Mouse (Mus musculus) adrenal gland, adult 2 months (tissue): ENCODE measurements around the gene Ltk. TPM values are rescaled to one million over a fixed set of nuclear protein-coding genes. Genes with fewer than 3 reads are reported as not detected.
"Not testable (repeated sequence)": the region's sequence is repeated elsewhere in the genome, so short reads cannot be mapped to it uniquely, and the experiment has no call there.

ENCODE experiments used
- DNase-seq: peaks from one replicate; pipeline ENCODE4 v3.0.0; 2021
- polyA plus RNA-seq: library from polyadenylated mRNA; depleted of rRNA; stranded (reverse); fragments of >200 nt; gene quantifications from 2 replicates; pipeline ENCODE4 v1.2.3, GENCODE M21; 2012
- total RNA-seq, 2 experiments: library from RNA; stranded (reverse); gene quantifications; 2 replicates each; pipeline ENCODE4 v1.2.3; 2021

Ltk gene
- total and polyA plus RNA-seq, 3 experiments = 0.69 to 1.9 (median 0.90) TPM

- no peak for DNase-seq
These were observed 1.1 kb downstream of the Ltk start for GRCm38 (mm10) chr2:119758844-119759835.

- peak; percentile 58 for DNase-seq
These were observed 2.0 kb downstream of the Ltk start for GRCm38 (mm10) chr2:119758101-119758843.

GRCm38 (mm10) chr2:119757601-119758100 is 2.6 kb downstream of the Ltk start:
- DNase-seq = no peak

GRCm38 (mm10) chr2:119749260-119749659 is 11.0 kb downstream of the Ltk start:
- DNase-seq = no peak

GRCm38 (mm10) chr2:119747554-119747953 is 12.7 kb downstream of the Ltk start:
- no peak for DNase-seq

GRCm38 (mm10) chr2:119745281-119745680 is 14.9 kb downstream of the Ltk start:
- peak; percentile 21 for DNase-seq

GRCm38 (mm10) chr2:119744163-119745111 is 15.8 kb downstream of the Ltk start:
- DNase-seq = peak; percentile 25

- DNase-seq = no peak
These were observed 16.4 kb downstream of the Ltk start for GRCm38 (mm10) chr2:119743808-119744162.

GRCm38 (mm10) chr2:119743176-119743807 is 16.9 kb downstream of the Ltk start:
- DNase-seq = no peak

GRCm38 (mm10) chr2:119742461-119743175 is 17.6 kb downstream of the Ltk start:
- DNase-seq = peak; percentile 57

GRCm38 (mm10) chr2:119741581-119742411 is 18.4 kb downstream of the Ltk start, which contains the start of gene Itpka:
Gene Itpka (plus strand): TSS chr2:119742337.
- peak; percentile 79 for DNase-seq

- no peak for DNase-seq
These were observed 19.7 kb downstream of the Ltk start for GRCm38 (mm10) chr2:119740567-119740966.

- no peak for DNase-seq
These were observed 23.1 kb downstream of the Ltk start for GRCm38 (mm10) chr2:119737124-119737523.

- no peak for DNase-seq
These were observed 29.5 kb downstream of the Ltk start for GRCm38 (mm10) chr2:119730735-119731134.

GRCm38 (mm10) chr2:119727762-119728416 is 32.3 kb downstream of the Ltk start:
- DNase-seq = no peak

GRCm38 (mm10) chr2:119721070-119721469 is 39.2 kb downstream of the Ltk start:
- no peak for DNase-seq

GRCm38 (mm10) chr2:119715868-119716267 is 44.4 kb downstream of the Ltk start:
- not testable (repeated sequence) for DNase-seq

GRCm38 (mm10) chr2:119710011-119710410 is 50.2 kb downstream of the Ltk start:
- no peak for DNase-seq

- no peak for DNase-seq
These were observed 52.6 kb downstream of the Ltk start for GRCm38 (mm10) chr2:119707676-119708075.
